ENCODE assay signal across 8 mouse cellular contexts in genomic region chr12:86132799-86133198, GRCm38 (mm10). TPM values are rescaled to one million over a fixed set of nuclear protein-coding genes. Genes with fewer than 3 reads are reported as not detected.
DNase-seq lines count a peak whose midpoint lies in the region; ATAC-seq and TF ChIP-seq lines count a peak whose summit lies in the region.

No protein-coding gene starts in this region.

- DNase-seq in adrenal gland, adult 18-20 months (ENCODE audit: low spot score in 2 of 2), result peak; percentile 29 to 47
- no peak for DNase-seq in adrenal gland, postnatal 4 days (ENCODE audit: low spot score in 2 of 2)
- peak; percentile 62 for DNase-seq in A20 (ENCODE audit: low read depth, low spot score)
- peak; percentile 34 for DNase-seq in c-Kit-positive CD71-positive TER-119-negative erythroid progenitor cells, embryonic 14.5 days (ENCODE audit: low read depth)
- DNase-seq in kidney, postnatal 36 days, result peak; percentile 60 to 62
- DNase-seq in lung, postnatal 0 days (ENCODE audit: low spot score), result peak; percentile 68
- peak; percentile 31 for DNase-seq in right cerebral cortex, postnatal 14 days

- no peak for TF ChIP-seq EP300 in lung, postnatal 0 days (IDR thresholded peaks at IDR 0.05)

- H3K9me3 ChIP-seq in forebrain, embryonic 13.5 days (replicated peaks), result no peaks in the 10 kb centered on the region
- no peaks in the 10 kb centered on the region for H3K9me3 ChIP-seq in lung, postnatal 0 days (ENCODE audit: low read length)

- no peaks in the 10 kb centered on the region for H3K36me3 ChIP-seq in forebrain, embryonic 13.5 days (ENCODE audit: poor library complexity, severe bottlenecking)
- H3K36me3 ChIP-seq in lung, postnatal 0 days (ENCODE audit: insufficient read depth, low read length), result no peaks in the 10 kb centered on the region

- peak; percentile 79 for TF ChIP-seq CTCF in lung, postnatal 0 days (IDR thresholded peaks at IDR 0.05)

- ATAC-seq in forebrain, embryonic 13.5 days, result peak; percentile 59; the same call in 1 of the 2 replicates
- no peak for ATAC-seq in lung, postnatal 0 days

- H3K27ac ChIP-seq in forebrain, embryonic 13.5 days, result no peak overlapping the region
- no peak overlapping the region for H3K27ac ChIP-seq in lung, postnatal 0 days (ENCODE audit: low read length)

- H3K27me3 ChIP-seq in forebrain, embryonic 13.5 days, result no peaks in the 10 kb centered on the region
- no peaks in the 10 kb centered on the region for H3K27me3 ChIP-seq in lung, postnatal 0 days (replicated peaks; ENCODE audit: insufficient read depth, low read length)

- no peak overlapping the region for H3K9ac ChIP-seq in forebrain, embryonic 13.5 days
- no peak overlapping the region for H3K9ac ChIP-seq in lung, postnatal 0 days (replicated peaks; ENCODE audit: low read depth)

- no peak overlapping the region for H3K4me3 ChIP-seq in forebrain, embryonic 13.5 days
- no peak overlapping the region for H3K4me3 ChIP-seq in lung, postnatal 0 days (ENCODE audit: low read depth, low read length)

- no peak overlapping the region for H3K4me2 ChIP-seq in forebrain, embryonic 13.5 days
- no peak overlapping the region for H3K4me2 ChIP-seq in lung, postnatal 0 days (replicated peaks; ENCODE audit: low read depth, low read length)

- 25% methylated on average over 2 of the region's 2 CpGs for WGBS in forebrain, embryonic 13.5 days
- WGBS in lung, postnatal 0 days, result 17% methylated on average over 2 of the region's 2 CpGs

- 0 out of 2 replicates have a peak, but pooled peaks cover 6% of the 10 kb centered on the region for H3K4me1 ChIP-seq in forebrain, embryonic 13.5 days
- H3K4me1 ChIP-seq in lung, postnatal 0 days (ENCODE audit: insufficient read depth, low read depth, low read length), result peaks cover under 1% of the 10 kb centered on the region

RNA-seq across cellular contexts. Expression of gene Ift43, which starts 50.5 kb away (rescaled TPM):
- total RNA-seq in adrenal gland, adult 18-20 months (2021), result 10 to 100 TPM; 22.6 to 26.2 TPM
- 10 to 100 TPM; 30.7 to 34.2 TPM for total RNA-seq in adrenal gland, postnatal 4 days (2021)
- 91.3 and 104 TPM in 2 replicates for polyA plus RNA-seq in forebrain, embryonic 13.5 days (2015; fragmentation: Nextera tagmentation; extraction: Ambion mirVana)
- polyA plus RNA-seq in lung, postnatal 0 days (2015; fragmentation: Nextera tagmentation; extraction: Ambion mirVana), result 127 and 141 TPM in 2 replicates

RNA-seq across cellular contexts. Expression of gene Tgfb3, which starts 54.0 kb away (rescaled TPM):
- total RNA-seq in adrenal gland, adult 18-20 months (2021), result 10 to 100 TPM in 1 of 2 experiments, 1 to 10 TPM in 1; 8.7 to 13.7 TPM
- 10 to 100 TPM; 19.8 to 23.4 TPM for total RNA-seq in adrenal gland, postnatal 4 days (2021)
- polyA plus RNA-seq in forebrain, embryonic 13.5 days (2015; fragmentation: Nextera tagmentation; extraction: Ambion mirVana), result 5.7 and 5.9 TPM in 2 replicates
- polyA plus RNA-seq in lung, postnatal 0 days (2015; fragmentation: Nextera tagmentation; extraction: Ambion mirVana), result 20.6 and 23.5 TPM in 2 replicates

Comparison
In these comparisons a context has a peak if more than half of its experiments do, and no peak if none do; other contexts are left out.
1. DNase-seq: peak in adrenal gland, adult 18-20 months (2 of 2), A20 (single experiment), c-Kit-positive CD71-positive TER-119-negative erythroid progenitor cells, embryonic 14.5 days (single experiment), kidney, postnatal 36 days (2 of 2), lung, postnatal 0 days (single experiment) and right cerebral cortex, postnatal 14 days (single experiment); none in adrenal gland, postnatal 4 days (0 of 2).